Mouse (Mus musculus) ES-Bruce4 (cell line): Measurements from ENCODE around the gene Tnfsf14.

Source experiments
- CTCF ChIP-seq: IDR thresholded peaks from one replicate; pipeline ENCODE4 v1.8.1; 2011; ENCODE audit warnings: low read depth, low read length
- EP300 ChIP-seq: IDR thresholded peaks from 2 replicates; pipeline ENCODE4 v1.6.1; 2011; ENCODE audit warnings: low read depth, low read length; ENCODE audit not compliant: insufficient read depth

GRCm38 (mm10) chr17:57219167-57219883 lies 25.3 kb upstream of the Tnfsf14 start:
- TF ChIP-seq EP300 = 0 out of 2 replicates have a peak, but pooled peaks have one; percentile 10
- peak; percentile 76 for TF ChIP-seq CTCF
